Mouse (Mus musculus): ENCODE results near the gene Rbfox1.

The Rbfox1 gene

DNA sequence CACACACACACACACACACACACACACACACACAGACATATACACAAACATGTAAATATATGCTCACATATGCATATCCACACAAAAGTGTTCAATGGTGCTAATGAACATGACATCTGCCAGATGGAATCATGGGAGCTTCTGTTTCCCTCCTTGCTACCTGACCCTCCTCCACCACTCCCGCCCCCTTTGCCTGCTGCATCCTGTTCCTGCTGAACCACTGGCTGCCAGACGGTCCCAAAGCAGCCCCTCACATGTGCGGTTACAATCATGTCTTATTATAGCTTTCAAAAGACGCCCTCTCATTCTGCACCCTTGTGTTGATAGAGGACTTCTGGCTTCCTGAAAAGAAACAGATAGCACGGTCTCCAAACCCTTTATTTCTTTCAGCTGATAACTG lies 563.1 kb downstream of the Rbfox1 start:
- no peak for DNase-seq (ENCODE audit: inconsistent age in 2 of 2, low spot score in 1 of 2)

GRCm38 (mm10) chr16:6455349-6455748 lies 570.2 kb downstream of the Rbfox1 start:
- DNase-seq (ENCODE audit: inconsistent age in 2 of 2, low spot score in 1 of 2): peak in 1 of 2 experiments; percentile 45

DNA sequence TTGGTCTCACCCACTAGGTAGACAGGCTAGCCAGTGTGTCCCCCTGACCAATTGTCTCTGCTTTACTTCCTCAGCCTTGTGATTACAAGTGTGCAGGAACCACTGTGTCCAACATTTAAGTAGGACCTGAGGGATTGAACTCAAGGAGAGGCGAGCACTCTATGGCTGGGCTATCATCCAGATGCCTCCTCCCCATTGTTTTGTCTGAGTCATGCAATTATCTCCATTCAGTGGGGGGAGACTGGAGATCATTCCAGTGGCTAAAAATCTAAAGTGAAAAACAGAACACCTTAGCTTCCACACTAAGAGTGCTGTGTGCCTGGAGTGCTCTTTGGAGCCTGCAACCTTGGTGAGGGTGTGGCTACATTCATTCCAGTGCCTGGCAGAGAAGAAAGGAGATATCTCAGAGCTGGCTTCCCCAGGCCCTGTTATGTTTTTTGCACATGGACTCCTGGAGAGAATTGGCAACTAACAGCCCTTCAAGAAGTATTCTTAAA lies 594.0 kb downstream of the Rbfox1 start:
- no peak for DNase-seq (ENCODE audit: inconsistent age in 2 of 2, low spot score in 1 of 2)

GRCm38 (mm10) chr16:6479616-6480410 lies 594.7 kb downstream of the Rbfox1 start:
- DNase-seq (ENCODE audit: inconsistent age in 2 of 2, low spot score in 1 of 2): no peak

DNA sequence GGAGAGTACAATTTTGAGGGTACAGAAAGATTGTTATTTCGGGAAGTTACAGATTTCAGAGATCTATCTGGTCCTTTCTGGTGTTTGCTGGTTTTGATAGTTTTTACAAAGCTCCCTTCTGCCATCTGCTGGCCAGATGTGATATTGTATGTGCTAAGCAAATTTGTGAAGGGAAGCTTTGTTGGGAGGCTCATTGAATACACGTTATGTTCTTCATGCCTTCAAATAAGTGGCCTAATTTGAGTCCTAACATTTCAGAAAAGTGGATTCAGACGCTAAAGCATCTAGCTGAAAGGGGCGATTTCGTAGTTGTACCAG lies 595.2 kb downstream of the Rbfox1 start:
- peak; percentile 23 to 83 for DNase-seq (ENCODE audit: inconsistent age in 2 of 2, low spot score in 1 of 2)

DNA sequence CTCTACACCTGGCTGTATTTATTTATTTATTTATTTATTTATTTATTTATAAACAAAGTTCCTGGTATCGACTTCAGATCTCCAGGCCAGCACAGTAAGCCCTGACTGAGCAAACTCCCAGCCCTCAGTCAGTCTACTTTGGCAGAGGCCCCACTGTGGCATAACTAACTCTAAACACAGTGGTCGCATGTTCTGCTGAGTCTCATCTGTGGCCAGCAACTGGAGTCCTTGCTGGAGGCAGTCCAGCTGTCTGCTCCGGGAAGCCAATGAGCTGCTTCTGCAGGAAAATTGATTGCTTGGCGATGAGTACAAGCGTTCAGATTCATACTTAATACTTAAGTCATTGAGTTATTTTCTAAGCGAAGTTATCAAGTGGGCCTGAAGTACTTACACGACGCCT lies 598.5 kb downstream of the Rbfox1 start:
- DNase-seq (ENCODE audit: inconsistent age in 2 of 2, low spot score in 1 of 2): no peak

GRCm38 (mm10) chr16:6485631-6486030 lies 600.5 kb downstream of the Rbfox1 start:
- DNase-seq (ENCODE audit: inconsistent age in 2 of 2, low spot score in 1 of 2): no peak

- peak; percentile 10 to 55 for DNase-seq (ENCODE audit: inconsistent age in 2 of 2, low spot score in 1 of 2)
Observed at GRCm38 (mm10) chr16:6502219-6502618, 617.1 kb downstream of the Rbfox1 start.

- DNase-seq (ENCODE audit: inconsistent age in 2 of 2, low spot score in 1 of 2): peak; percentile 33 to 74
Observed at GRCm38 (mm10) chr16:6503573-6504331, 618.6 kb downstream of the Rbfox1 start.

- no peak for DNase-seq (ENCODE audit: inconsistent age in 2 of 2, low spot score in 1 of 2)
Observed at GRCm38 (mm10) chr16:6508924-6509323, 623.8 kb downstream of the Rbfox1 start.

DNA sequence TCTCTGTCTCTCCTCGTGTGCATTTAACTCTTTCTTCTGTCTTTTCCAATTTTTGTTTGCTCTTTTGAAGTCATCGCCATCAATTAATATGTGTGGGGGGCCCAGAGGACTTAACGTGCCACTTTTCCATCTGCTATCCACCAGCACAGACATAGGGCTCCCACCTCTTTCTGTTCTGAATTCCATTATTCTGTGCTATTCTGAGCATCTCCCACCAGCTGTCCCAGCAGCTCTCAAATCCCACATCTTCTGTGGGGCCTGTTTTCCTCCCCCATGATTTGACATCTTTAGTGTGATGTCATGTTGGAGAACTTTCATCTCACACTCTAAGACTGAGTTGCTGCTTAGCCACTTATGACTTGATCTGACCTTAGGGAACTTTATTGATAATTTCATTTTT lies 634.3 kb downstream of the Rbfox1 start:
- DNase-seq (ENCODE audit: inconsistent age in 2 of 2, low spot score in 1 of 2): no peak

GRCm38 (mm10) chr16:6525507-6526170 lies 640.5 kb downstream of the Rbfox1 start:
- no peak for DNase-seq (ENCODE audit: inconsistent age in 2 of 2, low spot score in 1 of 2)

DNA sequence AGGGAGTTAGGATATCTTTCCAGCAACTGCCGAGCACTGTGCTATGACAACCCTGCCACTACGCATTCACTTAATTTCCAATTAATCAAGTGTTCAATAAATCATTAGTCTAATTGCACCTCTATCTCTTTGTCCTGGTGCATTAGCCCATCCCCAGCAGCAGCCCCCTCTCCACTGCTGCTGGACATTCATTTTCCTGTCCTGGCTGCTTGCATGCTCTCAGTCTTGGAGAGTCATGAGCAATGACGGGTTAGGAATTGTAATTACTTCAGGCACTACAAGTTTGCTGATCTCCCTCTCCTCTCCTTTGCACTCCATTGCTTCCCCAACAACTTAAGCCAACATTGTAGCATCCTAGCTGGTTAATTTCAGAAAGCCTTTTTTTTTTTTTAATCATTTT lies 646.3 kb downstream of the Rbfox1 start:
- DNase-seq (ENCODE audit: inconsistent age in 2 of 2, low spot score in 1 of 2): no peak

GRCm38 (mm10) chr16:6532077-6532995 lies 647.2 kb downstream of the Rbfox1 start:
- no peak for DNase-seq (ENCODE audit: inconsistent age in 2 of 2, low spot score in 1 of 2)

GRCm38 (mm10) chr16:6555776-6556175 lies 670.6 kb downstream of the Rbfox1 start:
- no peak for DNase-seq (ENCODE audit: inconsistent age in 2 of 2, low spot score in 1 of 2)

DNA sequence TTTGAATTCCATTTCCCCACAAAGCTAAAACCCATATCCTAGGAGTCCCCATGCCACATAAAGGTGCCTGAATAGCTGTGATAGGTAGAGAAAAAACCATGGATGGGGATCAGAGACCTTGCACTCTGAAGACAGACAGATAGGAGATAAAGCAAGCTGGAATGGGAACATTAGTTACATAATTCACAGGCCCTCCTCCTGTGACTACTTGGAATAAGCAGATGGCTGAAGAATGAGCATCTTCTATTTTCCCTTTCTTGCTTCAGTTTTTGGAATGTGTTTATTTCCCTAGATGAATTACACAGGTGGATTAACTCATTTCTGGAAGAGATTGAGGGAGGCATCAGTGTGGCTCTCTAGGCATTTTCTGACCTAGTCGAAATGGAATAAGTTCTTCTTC lies 672.6 kb downstream of the Rbfox1 start:
- no peak for DNase-seq (ENCODE audit: inconsistent age in 2 of 2, low spot score in 1 of 2)

DNA sequence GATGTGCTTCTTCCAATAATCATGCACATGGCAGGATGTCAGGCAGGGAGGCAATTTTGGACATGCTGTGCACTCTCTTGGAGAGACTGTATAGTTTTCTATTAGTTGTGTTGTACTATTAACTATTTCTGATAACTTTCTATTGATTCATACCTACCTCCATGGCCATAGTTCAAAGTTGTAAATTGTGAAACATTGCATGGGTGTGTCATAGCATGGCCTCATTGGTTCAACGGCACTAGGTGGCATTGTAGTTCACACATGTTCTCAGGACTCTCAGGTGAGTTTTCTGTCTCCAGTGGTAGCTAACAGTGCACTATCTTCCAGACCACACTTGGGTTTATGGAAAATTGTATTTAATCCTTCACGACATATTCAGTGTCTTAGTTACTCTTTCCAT lies 699.5 kb downstream of the Rbfox1 start:
- no peak for DNase-seq (ENCODE audit: inconsistent age in 2 of 2, low spot score in 1 of 2)

- no peak for DNase-seq (ENCODE audit: inconsistent age in 2 of 2, low spot score in 1 of 2)
Observed at GRCm38 (mm10) chr16:6585204-6585603, 700.0 kb downstream of the Rbfox1 start.

DNA sequence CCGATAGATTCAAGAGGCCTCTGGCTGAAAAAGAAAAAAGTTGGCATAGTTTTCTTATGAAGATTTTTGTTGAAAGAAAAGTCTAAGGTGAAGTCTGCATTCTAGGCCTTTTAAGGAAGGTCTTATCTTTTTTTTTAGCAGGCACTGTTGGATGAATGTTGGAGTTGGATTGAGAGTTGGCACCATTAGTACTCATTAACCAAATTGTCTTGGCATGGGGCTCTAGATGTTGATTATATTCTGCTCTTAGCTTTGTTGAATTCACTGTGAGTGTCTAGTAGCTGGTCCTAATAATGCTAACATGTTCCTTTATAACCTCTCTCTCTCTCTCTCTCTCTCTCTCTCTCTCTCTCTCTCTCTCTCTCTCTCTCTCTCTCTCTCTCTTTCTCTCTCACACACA lies 731.4 kb downstream of the Rbfox1 start:
- DNase-seq (ENCODE audit: inconsistent age in 2 of 2, low spot score in 1 of 2): no peak

- no peak for DNase-seq (ENCODE audit: inconsistent age in 2 of 2, low spot score in 1 of 2)
Observed at GRCm38 (mm10) chr16:6640330-6640729, 755.2 kb downstream of the Rbfox1 start.

DNA sequence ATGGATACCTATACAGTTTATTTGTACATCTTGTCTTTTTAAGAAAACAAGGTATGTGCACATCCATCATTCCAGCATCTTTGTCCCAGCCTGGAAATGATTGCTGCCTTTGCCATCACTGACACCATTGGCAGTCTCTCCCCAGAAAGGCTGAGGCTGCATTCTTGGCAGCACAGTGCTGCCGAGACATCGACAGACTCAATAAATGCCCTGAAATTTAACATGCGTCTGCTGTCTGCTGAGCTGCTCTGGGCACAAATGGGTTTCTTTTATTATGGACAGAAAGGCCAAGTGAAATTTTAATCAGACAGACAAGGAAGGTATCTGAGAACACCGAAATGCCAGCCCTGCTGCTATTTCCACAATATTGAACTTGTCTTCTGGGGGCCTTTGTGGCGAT lies 761.8 kb downstream of the Rbfox1 start:
- no peak for DNase-seq (ENCODE audit: inconsistent age in 2 of 2, low spot score in 1 of 2)
